Mouse (Mus musculus) CH12.LX (cell line): Measurements from ENCODE around the gene Malsu1. TPM values are rescaled to one million over a fixed set of nuclear protein-coding genes. Genes with fewer than 3 reads are reported as not detected.

Experiments
- DNase-seq: peaks from one replicate; pipeline ENCODE4 v3.0.0-alpha.2; 2013; ENCODE audit errors: extremely low read depth
- H3K27ac ChIP-seq: 2 replicates; pipeline ENCODE4 v1.5.1; 2012; ENCODE audit warnings: low read depth, mild to moderate bottlenecking, control low read depth, moderate library complexity; ENCODE audit not compliant: insufficient read depth
- H3K27me3 ChIP-seq: replicated peaks from 2 replicates; pipeline ENCODE3; 2012; ENCODE audit warnings: inconsistent platforms
- H3K36me3 ChIP-seq, 2 experiments: replicated peaks in 1 of 2; 2 replicates each; pipeline versions ENCODE3 to v1.6.1; 2012; ENCODE audit warnings: inconsistent platforms in 1 of 2, low read length in 1 of 2, mild to moderate bottlenecking in 1 of 2, mixed read lengths in 1 of 2, moderate library complexity in 1 of 2; ENCODE audit not compliant: control insufficient read depth in 1 of 2, insufficient read depth in 1 of 2
- H3K4me1 ChIP-seq, 2 experiments: 2 replicates each; pipeline ENCODE4 v1.6.1; 2012; ENCODE audit warnings: inconsistent platforms in 1 of 2, moderate library complexity in 1 of 2; ENCODE audit not compliant: insufficient read depth in 2 of 2, control insufficient read depth in 1 of 2
- H3K4me2 ChIP-seq: 2 replicates; pipeline ENCODE4 v1.6.1; 2012; ENCODE audit warnings: low read depth, mild to moderate bottlenecking, control low read depth; ENCODE audit not compliant: poor library complexity, insufficient read depth, severe bottlenecking
- H3K4me3 ChIP-seq, 3 experiments: fragments of 150-350 bp in 1 of 3; sonication (generic) in 1 of 3; replicated peaks in 1 of 3; 2 replicates each; pipeline versions ENCODE3 to v1.5.1; 2011 to 2012; ENCODE audit warnings: low read depth in 2 of 3, low read length in 2 of 3, mild to moderate bottlenecking in 2 of 3, moderate library complexity in 2 of 3, control low read depth in 1 of 3, improper control_type of control experiment in 1 of 3, inconsistent platforms in 1 of 3, mixed read lengths in 1 of 3; ENCODE audit not compliant: poor library complexity in 1 of 3
- H3K79me2 ChIP-seq: replicated peaks from 2 replicates; pipeline ENCODE4 v1.6.1; 2012; ENCODE audit warnings: mild to moderate bottlenecking, moderate library complexity; ENCODE audit not compliant: control insufficient read depth, poor library complexity, insufficient read depth, severe bottlenecking; ENCODE audit errors: extremely low read depth
- H3K9ac ChIP-seq: 2 replicates; pipeline ENCODE4 v1.6.1; 2012; ENCODE audit warnings: low read depth, mild to moderate bottlenecking, control low read depth, moderate library complexity; ENCODE audit not compliant: insufficient read depth
- H3K9me3 ChIP-seq: replicated peaks from 2 replicates; pipeline ENCODE3; 2012; ENCODE audit warnings: low read length, inconsistent platforms, mixed read lengths
- BHLHE40 ChIP-seq: IDR thresholded peaks from 2 replicates; pipeline ENCODE4 v1.6.1; 2011; ENCODE audit warnings: mild to moderate bottlenecking, low read depth, low read length, improper control_type of control experiment
- CHD2 ChIP-seq: IDR thresholded peaks from 2 replicates; pipeline ENCODE4 v1.6.1; 2011; ENCODE audit warnings: low read length, improper control_type of control experiment
- CTCF ChIP-seq, 2 experiments: IDR thresholded peaks in 1 of 2; conservative IDR thresholded peaks in 1 of 2; 2 replicates each; pipeline ENCODE4 v1.5.1; 2011 to 2012; ENCODE audit warnings: low read depth in 2 of 2, low read length in 2 of 2, improper control_type of control experiment in 1 of 2, inconsistent platforms in 1 of 2, mild to moderate bottlenecking in 1 of 2, moderate library complexity in 1 of 2
- ELF1 ChIP-seq: IDR thresholded peaks from 2 replicates; pipeline ENCODE4 v1.6.1; 2014; ENCODE audit warnings: low read depth, mild to moderate bottlenecking, inconsistent platforms, low read length, improper control_type of control experiment
- ETS1 ChIP-seq: conservative IDR thresholded peaks from 2 replicates; pipeline ENCODE4 v1.6.1; 2012; ENCODE audit warnings: low read depth, mild to moderate bottlenecking, inconsistent platforms, low read length, improper control_type of control experiment, moderate library complexity
- GABPA ChIP-seq: IDR thresholded peaks from 2 replicates; pipeline ENCODE4 v1.6.1; 2012; ENCODE audit warnings: low read depth, low read length, improper control_type of control experiment, inconsistent platforms; ENCODE audit not compliant: insufficient replicate concordance
- HCFC1 ChIP-seq: IDR thresholded peaks from 2 replicates; pipeline ENCODE4 v1.6.1; 2012; ENCODE audit warnings: low read depth, mild to moderate bottlenecking, inconsistent platforms, low read length, improper control_type of control experiment
- IRF4 ChIP-seq: IDR thresholded peaks from 2 replicates; pipeline ENCODE4 v1.6.1; 2014; ENCODE audit warnings: low read depth, mild to moderate bottlenecking, inconsistent platforms, low read length, improper control_type of control experiment
- JUN ChIP-seq: IDR thresholded peaks from 2 replicates; pipeline ENCODE4 v1.6.1; 2011; ENCODE audit warnings: low read depth, mild to moderate bottlenecking, low read length, improper control_type of control experiment, moderate library complexity; ENCODE audit not compliant: insufficient read depth
- JUND ChIP-seq: conservative IDR thresholded peaks from 2 replicates; pipeline ENCODE4 v1.6.1; 2011; ENCODE audit warnings: low read depth, low read length, improper control_type of control experiment
- KAT2A ChIP-seq: IDR thresholded peaks from 2 replicates; pipeline ENCODE4 v1.6.1; 2012; ENCODE audit warnings: low read length, improper control_type of control experiment, inconsistent platforms; ENCODE audit not compliant: insufficient replicate concordance
- MAFK ChIP-seq: IDR thresholded peaks from 2 replicates; pipeline ENCODE4 v1.6.1; 2011; ENCODE audit warnings: low read length, improper control_type of control experiment; ENCODE audit not compliant: insufficient replicate concordance
- MAZ ChIP-seq: IDR thresholded peaks from 2 replicates; pipeline ENCODE4 v1.6.1; 2012; ENCODE audit warnings: low read depth, mild to moderate bottlenecking, inconsistent platforms, low read length, improper control_type of control experiment, moderate library complexity
- MEF2A ChIP-seq: IDR thresholded peaks from 2 replicates; pipeline ENCODE4 v1.6.1; 2014; ENCODE audit warnings: low read depth, mild to moderate bottlenecking, inconsistent platforms, low read length, improper control_type of control experiment, borderline replicate concordance
- PAX5 ChIP-seq: IDR thresholded peaks from 2 replicates; pipeline ENCODE4 v1.6.1; 2012; ENCODE audit warnings: low read length, inconsistent platforms, mixed read lengths
- POLR2A ChIP-seq: IDR thresholded peaks from 2 replicates; pipeline ENCODE4 v1.6.1; 2011; ENCODE audit warnings: low read depth, mild to moderate bottlenecking, improper control_type of control experiment, low read length
- POLR2AphosphoS2 ChIP-seq: IDR thresholded peaks from 2 replicates; pipeline ENCODE4 v1.6.1; 2011; ENCODE audit warnings: low read depth, low read length, improper control_type of control experiment
- SIN3A ChIP-seq: IDR thresholded peaks from 2 replicates; pipeline ENCODE4 v1.6.1; 2012; ENCODE audit warnings: low read length, improper control_type of control experiment, inconsistent platforms
- SMC3 ChIP-seq: IDR thresholded peaks from 2 replicates; pipeline ENCODE4 v1.6.1; 2011; ENCODE audit warnings: low read depth, low read length, improper control_type of control experiment
- ZC3H11A ChIP-seq: IDR thresholded peaks from 2 replicates; pipeline ENCODE4 v1.6.1; 2012; ENCODE audit warnings: low read depth, mild to moderate bottlenecking, inconsistent platforms, low read length, improper control_type of control experiment
- ZKSCAN1 ChIP-seq: IDR thresholded peaks from 2 replicates; pipeline ENCODE4 v1.6.1; 2012; ENCODE audit warnings: low read depth, inconsistent platforms, low read length, improper control_type of control experiment, borderline replicate concordance
- dilution Hi-C: fragments of 300-500 bp; cut with MboI; formaldehyde crosslinking; loops from 2 replicates; pipeline ENCODE4 v1.14.3; 2020; ENCODE audit warnings: low sequenced_read_pairs; ENCODE audit not compliant: extremely low pct_unique_long_range_greater_than_20kb, extremely low pct_ligation_motif_present
- in situ Hi-C: fragments of 300-500 bp; cut with MboI; formaldehyde crosslinking; loops from 3 replicates; pipeline ENCODE4 v1.14.3; 2019; ENCODE audit warnings: low sequenced_read_pairs, low pct_ligation_motif_present, low pct_unique_long_range_greater_than_20kb, mixed read lengths
- polyA plus RNA-seq: library from polyadenylated mRNA; unstranded; fragments of >175 nt; gene quantifications from 2 replicates; pipeline ENCODE4 v1.2.1, GENCODE M21; 2012; ENCODE audit warnings: low read depth; ENCODE audit not compliant: insufficient read length
- total RNA-seq, 2 experiments: library from RNA; depleted of rRNA; stranded (reverse); fragments of 300-350 nt in 1 of 2; fragments of >200 nt in 1 of 2; gene quantifications; 2 replicates each; pipeline ENCODE4 v1.2.3; 2012 to 2014

The Malsu1 gene
- total and polyA plus RNA-seq, 3 experiments = 39.0 to 78.7 (median 59.6) TPM

GRCm38 (mm10) chr6:49096421-49096820 is 22.8 kb downstream of the Malsu1 start:
- peaks cover 0 to 4% of the 10 kb centered on the region in 2 experiments; a peak in 1 of 4 replicates for H3K4me1 ChIP-seq
- DNase-seq = no peak
- H3K79me2 ChIP-seq = no peaks in the 10 kb centered on the region
- no peak overlapping the region for H3K27ac ChIP-seq
- no peak overlapping the region for H3K4me2 ChIP-seq
- H3K27me3 ChIP-seq = no peaks in the 10 kb centered on the region
- H3K36me3 ChIP-seq = peaks cover 37 to 89% of the 10 kb centered on the region in 2 experiments
- dilution Hi-C loops = no loop called here
- in situ Hi-C loops = no loop called here
- TF ChIP-seq HCFC1 (no peak), CTCF (conservative IDR thresholded peaks at IDR 0.05 in 1 of 2, IDR thresholded peaks at IDR 0.05 in 1 of 2; ENCODE audit: low read depth in 2 of 2, low read length in 2 of 2) (no peak), IRF4 (no peak), JUND (no peak), BHLHE40 (no peak), MAFK (no peak), SMC3 (no peak), CHD2 (no peak), PAX5 (no peak), ZKSCAN1 (no peak), MEF2A (no peak), JUN (no peak)
- H3K4me3 ChIP-seq = no peak overlapping the region
- H3K9ac ChIP-seq = no peak overlapping the region
- no peaks in the 10 kb centered on the region for H3K9me3 ChIP-seq

GRCm38 (mm10) chr6:49096933-49097461 is 23.4 kb downstream of the Malsu1 start:
- Histone ChIP-seq H3K9me3 (no peaks in the 10 kb centered on the region), H3K9ac (no peak overlapping the region), H3K4me2 (no peak overlapping the region), H3K36me3 (peaks cover 31 to 85% of the 10 kb centered on the region in 2 experiments), H3K27ac (no peak overlapping the region), H3K4me3 (no peak overlapping the region), H3K79me2 (no peaks in the 10 kb centered on the region), H3K27me3 (no peaks in the 10 kb centered on the region), H3K4me1 (peaks cover 0 to 4% of the 10 kb centered on the region in 2 experiments; a peak in 1 of 4 replicates)
- in situ Hi-C loops (no loop called here), dilution Hi-C loops (no loop called here)
- DNase-seq = no peak
- TF ChIP-seq HCFC1 (no peak), MAZ (no peak), ELF1 (no peak), GABPA (no peak), ZKSCAN1 (no peak), CTCF (conservative IDR thresholded peaks at IDR 0.05 in 1 of 2, IDR thresholded peaks at IDR 0.05 in 1 of 2; ENCODE audit: low read depth in 2 of 2, low read length in 2 of 2) (no peak), POLR2AphosphoS2 (no peak), PAX5 (no peak), KAT2A (no peak), JUN (no peak), SMC3 (no peak), ZC3H11A (no peak), ETS1 (no peak), POLR2A (no peak), SIN3A (no peak)
